Mouse (Mus musculus) heart, postnatal 4 days (tissue): ENCODE data around the gene Gm28048. TPM values are rescaled to one million over a fixed set of nuclear protein-coding genes. Genes with fewer than 3 reads are reported as not detected.

Source experiments
- DNase-seq: peaks from one replicate; pipeline ENCODE4 v3.0.0; 2021
- total RNA-seq, 2 experiments: library from RNA; stranded (reverse); gene quantifications; 2 replicates each; pipeline ENCODE4 v1.2.3; 2021

The Gm28048 gene
- 1 to 10 TPM; 7.6 to 8.1 TPM for total RNA-seq

DNA sequence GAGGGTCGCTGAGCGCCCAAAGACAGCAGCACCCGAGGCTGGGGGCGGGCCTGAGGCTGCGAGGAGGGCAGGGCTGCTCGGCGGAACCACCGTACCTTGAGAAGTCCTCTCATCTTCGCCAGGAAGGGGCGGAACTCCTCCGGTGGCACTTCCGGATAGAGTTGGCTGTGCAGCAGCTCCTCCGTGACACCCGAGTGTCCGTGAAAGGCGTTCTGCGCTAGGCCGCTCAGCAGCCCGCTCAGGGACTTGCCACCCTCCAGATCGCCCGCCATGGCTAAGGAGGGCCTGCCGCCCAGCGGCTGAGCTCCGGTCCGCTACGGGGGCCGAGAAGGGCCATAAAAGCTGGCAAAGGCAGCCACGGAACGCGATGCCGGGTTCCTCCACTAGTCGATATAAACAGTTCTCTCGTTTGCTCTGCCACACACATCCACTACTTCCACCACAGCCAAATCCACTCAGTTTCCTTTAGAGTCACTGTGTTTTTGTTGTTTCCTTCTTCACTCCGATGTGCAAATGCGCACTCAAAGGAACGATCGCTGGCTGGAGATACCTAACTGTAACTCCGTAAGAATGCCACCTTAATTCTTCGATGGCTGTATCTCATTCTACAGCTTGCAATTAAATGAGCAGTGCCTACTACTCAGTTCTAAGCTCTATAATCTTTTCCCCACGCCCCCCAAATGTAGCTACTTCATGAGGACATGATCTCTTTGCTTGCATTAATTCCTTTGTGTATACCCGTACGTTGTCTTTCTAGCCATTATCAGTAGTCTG is at the start of gene Gm28048, which contains the start of gene Commd1:
Gene Gm28048 (minus strand): TSS at position 107 of the 774 bp plus-strand sequence.
Gene Commd1 (minus strand): TSS at position 399 of the 774 bp plus-strand sequence.
- peak; percentile 98 for DNase-seq

DNA sequence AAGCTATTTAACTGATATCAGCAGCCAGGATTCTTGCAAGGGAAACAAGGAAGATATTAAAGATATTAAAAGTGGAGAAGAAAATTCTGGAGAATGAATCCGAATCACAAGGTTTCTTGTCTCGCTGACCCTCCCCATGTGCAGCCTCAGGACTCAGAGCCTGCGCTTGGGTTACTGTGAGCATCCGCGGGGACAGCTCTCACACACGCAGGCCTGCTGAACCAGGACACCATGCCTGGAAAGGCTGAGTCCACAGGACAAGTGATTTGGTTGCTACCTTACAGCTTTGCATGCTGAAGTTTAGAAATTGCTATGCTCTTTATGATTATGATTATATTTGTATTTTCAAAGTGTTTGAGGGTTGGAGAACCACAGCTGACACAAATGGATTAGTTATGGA is 47.5 kb upstream of the Gm28048 start:
- no peak for DNase-seq

DNA sequence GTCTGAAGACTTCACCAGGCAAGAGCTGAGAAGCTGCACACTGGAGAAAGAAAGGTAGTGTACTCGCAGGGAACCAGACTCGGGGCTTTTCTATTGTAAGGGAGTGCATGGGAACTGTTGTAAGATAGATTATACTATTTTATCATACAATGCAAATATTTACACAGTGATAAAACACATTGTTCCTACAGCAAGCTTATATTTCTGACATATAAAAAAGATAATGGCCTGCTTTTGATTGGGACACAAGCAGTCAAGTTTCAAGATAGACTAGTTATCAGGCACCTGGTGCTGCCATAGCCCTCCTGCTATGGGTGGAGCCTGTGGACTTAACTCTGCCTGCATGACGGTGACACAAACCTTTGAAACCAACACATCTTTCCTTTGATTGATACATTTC is 47.1 kb upstream of the Gm28048 start:
- DNase-seq: no peak

DNA sequence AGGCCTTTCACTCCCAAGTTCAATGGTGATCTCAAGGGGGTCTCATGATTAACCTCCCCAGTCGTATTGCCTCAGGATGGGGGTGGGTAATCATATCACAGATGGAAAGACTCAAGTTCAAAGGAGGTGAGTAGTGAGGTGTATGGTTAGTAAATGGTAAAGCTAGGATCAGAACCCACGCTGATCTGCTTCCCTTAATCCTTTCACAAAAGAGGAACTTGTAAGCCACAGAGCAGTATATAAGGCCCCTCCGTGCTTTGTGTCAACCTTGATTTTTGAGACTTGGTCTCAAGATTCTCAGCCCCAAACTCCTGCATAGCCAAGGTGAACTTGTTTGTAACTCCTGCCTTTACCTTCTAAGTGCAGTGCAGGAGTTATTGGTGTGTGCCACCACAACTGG is 42.3 kb upstream of the Gm28048 start:
- DNase-seq: no peak

DNA sequence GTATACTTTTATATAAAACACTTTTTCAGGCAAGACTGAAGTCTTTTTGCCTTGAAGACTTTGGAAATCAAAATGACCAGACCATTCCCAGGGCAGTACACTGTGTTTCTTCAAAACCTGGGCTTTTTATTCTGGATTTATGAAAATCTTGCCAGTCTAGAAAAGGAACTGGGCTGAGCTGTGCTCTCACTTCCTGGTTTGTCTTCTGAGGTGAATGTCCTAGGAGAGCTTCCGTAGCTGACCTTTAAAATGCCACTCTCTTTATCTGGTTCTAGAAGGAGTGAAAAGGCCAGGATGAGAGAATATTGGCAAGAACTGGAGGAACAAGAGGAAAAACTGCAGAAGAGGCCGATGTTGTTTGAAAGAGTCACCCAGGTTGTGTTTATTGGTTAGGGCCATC is 41.3 kb upstream of the Gm28048 start:
- no peak for DNase-seq

DNA sequence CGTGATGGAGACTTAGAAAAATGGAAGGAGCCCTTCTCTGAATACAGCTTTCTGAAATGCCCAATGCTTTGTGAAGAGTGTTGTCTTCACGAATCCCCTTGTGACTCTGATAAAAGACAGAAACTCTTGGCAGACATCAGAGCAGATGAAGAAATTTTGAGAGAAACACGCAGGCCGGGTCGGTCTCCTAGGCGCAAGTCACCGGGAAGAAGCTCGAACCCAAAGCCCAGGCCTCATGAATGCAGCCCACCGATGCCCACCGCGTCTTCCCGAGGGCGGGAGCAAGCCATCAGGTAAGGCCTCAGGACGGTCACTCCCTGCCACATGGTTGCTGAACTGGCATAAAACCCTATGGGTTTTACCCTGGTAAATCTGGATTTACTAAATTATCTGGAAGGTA is 39.0 kb upstream of the Gm28048 start:
- DNase-seq: no peak

DNA sequence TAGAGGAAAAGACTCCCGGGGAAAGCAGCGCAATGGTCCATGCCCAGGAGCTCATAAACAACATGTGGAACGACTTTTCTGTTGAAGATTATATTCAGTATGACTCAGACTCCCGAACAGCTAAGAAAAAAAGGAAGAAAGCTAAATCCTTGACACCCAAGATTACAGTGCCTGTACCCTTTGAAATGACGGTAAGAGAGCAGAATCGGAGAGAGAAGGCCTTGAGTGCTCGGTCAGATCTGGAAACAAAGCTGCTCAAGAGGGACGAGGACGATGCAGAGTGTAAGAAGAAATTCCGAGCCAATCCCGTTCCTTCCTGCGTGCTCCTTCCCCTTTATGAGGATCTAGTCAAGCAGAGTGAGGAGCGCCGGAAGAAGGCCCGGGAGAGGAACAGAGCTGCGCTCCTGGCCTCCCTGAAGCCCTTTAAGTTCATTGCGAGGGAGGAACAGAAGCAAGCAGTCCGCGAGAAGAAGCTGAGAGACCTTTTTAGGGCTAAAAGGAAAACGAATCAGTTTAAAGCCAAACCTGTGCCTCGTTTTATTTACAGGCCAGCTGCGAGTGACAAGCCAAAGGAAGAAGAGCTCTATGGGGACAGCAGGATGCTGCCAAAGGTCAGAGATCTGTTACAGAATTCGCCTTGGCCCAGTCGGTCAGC is 38.4 kb upstream of the Gm28048 start:
- no peak for DNase-seq

DNA sequence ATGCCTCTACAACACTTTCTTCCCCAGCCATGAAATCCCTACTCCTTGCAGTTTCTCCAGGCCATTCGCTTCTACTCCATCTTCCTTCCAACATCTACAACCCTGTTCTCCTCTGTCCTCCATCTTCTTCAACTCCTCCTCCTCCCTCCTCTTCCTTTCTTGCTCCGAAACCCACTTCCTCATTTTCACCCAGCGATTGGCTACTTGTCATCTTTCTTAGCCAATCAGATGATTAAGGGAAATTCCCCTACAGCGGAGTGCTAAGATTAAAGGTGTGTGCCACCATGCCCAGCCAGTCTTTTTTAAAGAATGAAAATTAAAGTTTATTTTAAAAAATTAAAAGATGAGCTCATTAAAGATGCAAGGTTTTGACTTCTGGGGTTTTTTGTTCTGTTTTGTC is 36.1 kb upstream of the Gm28048 start:
- no peak for DNase-seq

DNA sequence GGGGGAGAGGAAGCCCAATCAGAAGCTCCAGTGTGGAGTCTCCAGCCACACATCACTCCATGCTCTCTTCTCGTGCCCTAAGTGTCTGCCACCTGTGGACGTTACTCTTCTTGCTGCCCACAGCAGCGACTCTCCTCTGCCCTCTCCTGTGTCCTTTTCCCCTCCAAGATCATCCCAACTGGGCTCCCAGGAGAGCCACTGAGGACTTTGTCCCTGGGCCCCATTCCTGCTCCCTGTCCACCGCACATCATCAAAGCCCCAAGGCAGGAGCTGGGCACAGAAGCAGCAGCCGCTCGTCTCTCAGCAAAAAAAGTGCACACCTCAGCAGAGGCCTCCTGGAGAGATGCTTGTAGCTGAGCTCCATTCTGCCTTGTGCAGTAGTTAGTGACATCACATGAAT is 33.1 kb upstream of the Gm28048 start:
- no peak for DNase-seq

DNA sequence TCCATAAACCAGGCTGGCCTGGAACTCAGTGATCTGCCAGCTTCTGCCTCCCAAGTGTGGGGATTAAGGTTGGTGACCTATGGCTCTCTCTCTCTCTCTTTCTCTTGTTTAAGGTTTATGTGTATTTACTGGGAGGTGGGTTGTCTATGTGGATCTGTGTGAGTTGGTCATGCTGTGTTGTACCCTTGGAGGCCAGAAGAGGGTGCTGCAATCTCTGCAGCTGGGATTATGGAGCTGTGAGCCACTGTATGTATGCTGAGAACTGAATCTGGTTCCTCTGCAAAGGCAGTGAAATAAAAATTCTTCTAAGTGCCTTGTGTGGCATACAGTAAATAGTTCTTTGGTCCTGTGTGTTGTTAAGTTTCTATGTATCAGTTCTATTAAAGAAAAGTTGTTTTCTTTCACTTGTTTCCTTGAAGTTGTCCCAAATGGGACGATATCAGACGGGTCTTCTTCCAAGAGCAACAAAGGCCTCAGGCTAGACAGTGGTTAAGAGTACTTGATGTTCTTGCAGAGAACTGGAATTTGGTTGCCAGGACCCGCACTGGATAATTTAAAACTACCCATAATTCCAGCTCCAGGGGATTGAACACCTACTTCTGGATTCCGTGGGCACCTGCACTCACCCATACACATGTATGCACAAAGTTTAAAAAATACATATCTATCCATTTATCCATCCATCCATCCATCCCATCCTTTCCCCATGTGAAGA is 31.8 kb upstream of the Gm28048 start:
- DNase-seq: no peak

DNA sequence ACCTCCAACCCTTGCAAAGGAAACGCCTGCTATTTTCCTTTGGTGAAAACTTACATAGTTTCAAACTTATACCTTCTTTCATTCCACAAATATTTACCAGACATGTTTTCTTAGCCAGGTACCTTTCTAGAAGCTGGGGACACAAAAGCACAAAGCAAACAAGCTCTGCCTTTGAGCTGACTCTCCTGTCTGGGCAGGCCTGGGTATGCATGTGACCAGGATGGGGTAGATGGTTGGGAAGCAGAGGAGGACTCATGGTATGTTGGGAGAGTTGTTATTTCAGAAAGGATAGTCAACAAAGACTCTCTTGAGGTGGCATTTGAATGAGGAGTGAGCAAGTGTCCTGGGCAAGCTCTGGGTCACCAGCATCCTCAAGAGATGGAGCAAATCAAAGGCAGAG is 31.2 kb upstream of the Gm28048 start:
- DNase-seq: no peak

DNA sequence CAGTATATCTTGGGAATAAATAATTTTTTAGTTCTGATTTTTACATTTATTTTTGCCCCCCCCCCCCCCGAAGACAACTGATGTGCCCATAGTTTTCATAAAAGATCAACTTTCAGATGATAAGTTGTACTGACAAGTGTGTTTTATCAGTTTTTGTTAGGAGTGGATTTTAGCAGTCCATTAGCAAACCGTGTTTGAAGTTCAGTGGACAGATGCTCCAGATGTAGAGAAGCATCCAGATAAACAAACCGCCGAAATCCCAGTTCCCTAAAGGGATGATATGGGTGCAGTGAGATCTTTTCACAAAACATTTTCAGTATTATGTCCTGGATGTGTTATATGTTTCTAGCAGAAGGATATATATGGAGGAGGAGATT is 26.9 kb upstream of the Gm28048 start:
- no peak for DNase-seq

DNA sequence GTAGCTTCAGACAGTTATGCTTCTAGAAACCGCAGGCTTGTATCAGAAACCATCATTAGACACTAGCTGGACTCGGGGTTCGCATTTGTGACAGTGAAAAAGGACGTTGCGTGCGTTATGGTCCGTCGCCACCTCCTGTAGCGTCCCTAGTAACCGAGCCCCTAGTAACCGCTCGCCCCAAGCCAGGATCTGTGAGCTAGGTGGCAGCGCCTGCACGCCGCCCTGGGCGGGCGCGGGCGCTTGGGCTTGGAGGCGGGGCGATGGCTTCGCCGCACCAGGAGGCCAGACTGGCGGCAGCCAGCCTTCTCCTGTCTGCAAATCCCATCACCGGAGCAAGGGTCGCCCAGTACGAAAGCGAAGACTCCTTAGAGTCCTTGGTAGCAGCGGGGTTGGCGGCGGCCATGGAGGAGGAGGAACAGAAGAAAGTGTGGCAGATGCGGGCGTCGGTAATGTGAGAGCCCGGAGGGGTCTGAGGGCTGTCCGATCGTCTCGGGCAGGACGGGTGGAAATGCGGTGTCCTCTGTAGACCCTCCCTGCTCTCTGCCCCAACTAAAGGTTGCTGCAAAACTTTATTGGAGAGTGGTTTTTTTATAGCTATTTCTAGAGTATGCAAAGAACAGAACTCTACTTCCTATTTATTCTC is 26.4 kb upstream of the Gm28048 start:
- DNase-seq: peak; percentile 82

DNA sequence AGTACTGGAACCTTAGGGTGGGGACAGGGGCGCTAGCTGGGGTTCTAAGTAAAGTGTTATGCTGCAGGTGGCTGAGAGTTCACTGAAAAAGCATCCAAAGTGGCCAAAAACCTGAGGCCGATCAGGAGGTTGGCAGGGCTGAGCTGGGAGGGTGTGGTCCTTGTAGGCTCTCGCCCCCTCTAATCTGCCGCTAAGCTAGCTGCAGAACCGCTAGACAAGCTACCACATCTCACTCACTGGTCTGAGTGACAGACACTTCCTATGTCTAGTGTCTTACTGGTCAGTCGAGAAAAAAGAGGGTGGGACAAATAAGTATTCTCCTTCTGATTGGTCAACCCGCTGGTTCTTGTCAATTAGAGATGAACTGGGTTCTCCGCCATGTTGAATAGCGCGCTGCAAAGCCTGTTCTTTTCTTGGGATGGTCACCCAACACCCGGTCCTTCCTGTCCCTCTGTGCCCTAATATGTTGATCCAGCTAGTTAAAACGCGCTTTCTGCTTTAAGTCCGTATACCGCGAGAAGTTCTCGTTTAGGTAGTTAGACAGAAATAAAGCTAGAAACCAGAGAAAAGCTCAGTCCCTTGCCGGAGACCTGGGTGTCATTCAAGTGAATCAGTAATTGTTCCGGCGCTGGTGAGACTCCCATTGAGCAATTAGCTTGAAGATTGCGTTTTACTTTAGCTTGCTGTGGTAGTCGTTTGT is 25.7 kb upstream of the Gm28048 start, which contains the start of gene Fam161a:
Gene Fam161a (plus strand): TSS at position 51 of the 700 bp plus-strand sequence.
- peak; percentile 76 for DNase-seq

DNA sequence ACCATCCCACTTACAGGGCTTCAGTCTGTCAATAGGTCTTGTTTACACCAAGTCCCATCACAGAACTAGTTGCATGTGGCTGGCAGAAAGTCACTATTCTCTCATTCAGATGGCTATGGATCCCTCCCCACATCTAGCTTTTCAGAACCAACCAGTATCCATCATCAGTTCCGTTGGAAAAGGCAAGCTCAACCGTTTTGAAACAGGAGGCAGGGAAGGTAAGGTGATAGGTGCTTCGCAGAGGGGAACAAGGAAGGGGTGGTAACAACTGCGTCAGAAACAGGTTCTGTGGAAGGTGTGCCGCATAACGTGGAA is 25.2 kb upstream of the Gm28048 start:
- DNase-seq: no peak

DNA sequence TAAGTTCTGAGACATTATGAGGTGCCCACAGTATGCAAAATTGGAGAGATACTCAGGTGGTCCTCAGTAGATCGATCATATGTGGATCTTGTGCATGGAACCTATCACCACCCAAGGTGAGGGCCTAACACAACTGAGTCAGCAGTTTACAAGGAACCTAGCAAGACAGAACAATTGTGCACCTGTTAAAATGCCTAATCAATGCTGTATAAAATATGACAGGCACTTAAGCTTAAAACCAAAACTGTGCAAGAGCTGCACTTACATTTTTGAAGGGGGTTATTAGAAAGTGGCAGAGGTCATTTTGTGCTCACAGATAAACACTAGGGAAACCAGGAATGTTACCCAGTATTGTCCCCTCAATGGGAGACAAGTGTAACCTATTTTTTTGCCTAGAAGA is 23.4 kb upstream of the Gm28048 start:
- DNase-seq: no peak

DNA sequence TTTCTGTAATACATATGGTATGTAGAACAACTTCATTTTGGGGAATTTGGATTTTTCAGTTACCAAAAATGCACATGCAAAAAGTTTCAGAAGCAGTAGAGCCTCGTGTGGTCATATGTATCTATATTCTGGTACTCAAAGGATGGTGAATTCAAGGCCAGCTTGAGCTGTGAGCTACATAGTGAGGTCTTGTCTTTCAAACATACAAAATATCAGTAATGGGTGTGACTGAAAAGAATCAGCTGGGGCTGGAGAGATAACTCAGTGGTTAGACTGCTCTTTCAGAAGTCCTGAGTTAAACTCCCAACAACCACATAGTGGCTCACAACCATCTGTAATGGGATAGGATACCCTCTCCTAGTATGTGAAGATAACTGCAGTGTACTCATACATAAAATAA is 16.4 kb upstream of the Gm28048 start:
- DNase-seq: no peak

DNA sequence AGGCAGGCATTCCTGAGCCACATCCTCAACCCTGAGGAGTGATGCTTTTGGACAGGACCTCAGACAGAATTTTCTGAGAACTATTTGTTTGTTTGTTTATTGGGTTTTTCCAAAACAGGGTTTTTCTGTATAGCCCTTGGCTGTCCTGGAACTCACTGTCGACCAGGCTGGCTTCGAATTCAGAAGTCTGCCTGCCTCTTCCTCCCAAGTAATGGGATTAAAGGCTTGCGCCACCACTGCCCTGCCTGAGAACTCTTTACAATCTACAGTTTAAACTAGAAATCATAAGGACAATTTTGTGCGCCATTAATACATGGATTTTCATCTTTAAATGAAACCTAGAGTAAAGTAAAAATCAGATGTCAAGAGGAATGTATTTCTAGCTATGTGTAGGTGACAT is 13.6 kb upstream of the Gm28048 start:
- no peak for DNase-seq

DNA sequence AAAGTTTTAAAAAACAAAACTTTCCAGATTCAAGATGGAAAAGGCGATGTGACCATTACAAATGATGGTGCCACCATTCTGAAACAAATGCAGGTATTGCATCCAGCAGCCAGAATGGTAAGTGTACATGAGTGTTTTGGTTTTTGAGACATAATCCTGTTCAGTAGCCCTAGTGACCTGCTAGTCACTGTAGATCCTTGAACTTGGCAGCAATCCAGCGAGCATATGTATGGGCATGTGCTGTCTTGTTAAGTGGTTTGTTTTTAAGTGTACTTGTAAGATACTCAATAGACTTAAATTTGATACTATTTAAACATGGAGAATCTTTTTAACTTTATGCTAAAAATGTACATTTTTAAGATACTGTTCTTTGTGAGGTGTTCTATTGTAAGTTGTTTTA is 12.4 kb upstream of the Gm28048 start:
- DNase-seq: no peak

DNA sequence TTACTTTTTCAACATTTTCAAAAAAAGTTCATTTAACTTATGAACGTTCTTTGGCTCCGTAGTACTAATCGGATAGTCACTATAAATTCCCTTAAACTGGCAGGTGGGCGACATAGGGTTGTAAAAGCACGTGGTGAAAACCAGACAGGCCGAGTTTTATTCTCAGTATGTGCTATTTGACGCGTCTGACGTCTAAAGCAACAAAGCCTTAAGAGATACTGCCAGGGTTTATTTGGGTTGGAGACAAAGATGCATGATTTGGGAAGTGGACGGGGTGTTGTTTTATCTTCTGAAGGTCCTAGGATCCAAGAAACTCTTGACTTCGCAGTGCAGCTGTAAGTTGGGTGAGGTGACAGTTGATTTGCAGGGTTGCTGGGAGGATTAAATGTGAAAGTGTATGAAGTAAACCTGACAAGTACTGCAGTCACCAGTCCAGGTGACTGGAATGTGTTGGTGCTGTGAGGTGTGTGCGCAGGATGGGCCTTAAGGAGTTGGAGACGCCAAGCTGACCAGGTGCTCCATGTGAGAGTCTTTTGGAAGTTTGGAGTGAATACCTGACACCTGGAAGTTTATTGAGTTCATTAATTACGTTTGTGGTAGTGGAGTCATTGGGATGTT is 9.4 kb upstream of the Gm28048 start:
- DNase-seq: no peak

DNA sequence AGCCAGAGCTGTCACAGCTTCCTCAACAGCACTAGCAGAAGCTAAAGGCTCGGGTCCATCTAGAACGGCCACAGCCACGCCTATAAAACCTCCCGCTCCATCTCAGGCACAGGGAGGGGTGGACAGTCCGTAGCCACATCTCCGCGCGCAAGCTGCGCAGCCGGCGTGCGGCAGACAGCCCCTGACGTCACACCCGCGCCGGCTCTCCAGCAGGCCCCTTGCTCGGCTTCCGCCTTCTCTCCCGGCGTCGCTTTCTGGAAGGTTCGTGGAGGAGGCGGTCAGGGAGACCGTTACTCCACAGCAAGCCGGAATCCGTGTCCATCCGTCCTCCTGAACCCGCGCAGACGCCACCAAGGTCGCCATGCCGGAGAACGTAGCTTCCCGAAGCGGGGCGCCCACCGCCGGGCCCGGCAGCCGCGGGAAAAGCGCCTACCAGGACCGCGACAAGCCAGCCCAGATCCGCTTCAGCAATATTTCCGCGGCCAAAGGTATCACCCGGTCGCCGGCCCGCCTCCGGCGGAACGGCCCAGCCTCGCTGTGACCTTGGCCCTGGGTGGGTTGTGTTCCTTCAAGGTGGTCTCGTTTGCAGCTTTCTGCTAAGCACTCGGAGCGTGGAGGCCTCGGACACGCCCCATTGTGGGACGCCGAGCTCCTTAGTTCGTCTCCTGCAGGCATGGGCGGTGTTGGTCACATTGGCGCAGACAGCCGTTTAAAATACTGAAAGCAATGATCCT is 8.7 kb upstream of the Gm28048 start, which contains the start of gene Cct4:
Gene Cct4 (plus strand): TSS at position 127 of the 734 bp plus-strand sequence.
- DNase-seq: peak; percentile 94
